28 mouse cellular contexts compared by ENCODE assay signal in the genomic region with DNA sequence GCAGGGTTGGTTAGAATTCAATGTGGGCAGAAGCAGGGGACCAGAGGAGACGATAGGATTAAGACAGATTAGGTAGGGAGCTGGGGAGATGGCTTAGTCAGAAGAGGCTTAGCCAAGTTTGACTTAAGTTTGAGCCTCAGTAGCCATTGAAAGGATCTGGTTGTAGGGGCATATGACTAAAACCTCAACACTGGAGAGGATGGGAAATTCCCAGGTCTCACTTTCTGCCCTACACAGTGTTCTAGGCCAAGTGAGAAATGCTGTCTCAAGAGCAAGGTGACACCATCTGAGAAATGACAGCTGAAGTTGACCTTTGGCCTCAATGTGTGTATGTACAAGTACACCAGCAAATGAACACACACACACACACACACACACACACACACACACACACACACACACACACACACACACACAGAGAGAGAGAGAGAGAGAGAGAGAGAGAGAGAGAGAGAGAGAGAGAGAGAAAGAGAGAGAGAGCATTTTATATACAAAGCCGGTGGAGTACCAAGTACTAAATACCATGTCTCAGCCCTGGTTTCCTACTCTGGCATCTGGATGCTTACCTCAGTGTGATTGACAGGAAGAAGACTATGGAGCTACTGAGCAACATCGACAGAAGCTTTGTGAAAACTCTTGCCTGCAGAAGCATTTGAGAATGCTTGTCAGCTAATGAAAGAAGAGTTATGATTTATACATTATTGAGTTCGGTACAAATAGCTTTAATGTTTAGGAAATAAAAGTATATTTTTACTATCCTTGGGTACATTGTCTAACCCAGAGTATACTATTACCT.
DNase-seq lines count a peak whose midpoint lies in the region; ATAC-seq and TF ChIP-seq lines count a peak whose summit lies in the region.
"Had no signal": no experiment of that assay in that cellular context is flagged by ENCODE, and none has a peak within 500 bp of the region (broad histone marks: within the 10 kb centered on the region; RNA-seq: fewer than 3 reads in every experiment).

No protein-coding gene starts in this region.

- peak; percentile 34 for ATAC-seq in inflammation-experienced regulatory T-cells, adult 6 months
- ATAC-seq in hindbrain, embryonic 12.5 days (ENCODE audit: low FRiP score) = no peak
- ATAC-seq in midbrain, embryonic 16.5 days = no peak
- ATAC-seq: forebrain, embryonic 13.5 days; forebrain, postnatal 0 days; hindbrain, embryonic 16.5 days; intestine, postnatal 0 days had no signal

- TF ChIP-seq CTCF in spleen, adult 2 months (IDR thresholded peaks at IDR 0.05; ENCODE audit: extremely low read depth, insufficient read depth, insufficient read length, insufficient replicate concordance) = no peak

- H3K27ac ChIP-seq in spleen, adult 2 months (ENCODE audit: insufficient read depth, low read length) = peak overlapping the region; percentile 33; the same call in 1 of the 2 replicates
- no peak overlapping the region for H3K27ac ChIP-seq in hindbrain, embryonic 12.5 days
- no peak overlapping the region for H3K27ac ChIP-seq in midbrain, embryonic 16.5 days (ENCODE audit: low read length)
- H3K27ac ChIP-seq: embryonic facial prominence, embryonic 10.5 days; embryonic facial prominence, embryonic 13.5 days; forebrain, embryonic 10.5 days; forebrain, embryonic 13.5 days; hindbrain, embryonic 13.5 days had no signal

- H3K4me2 ChIP-seq in hindbrain, embryonic 12.5 days (replicated peaks) = no peak overlapping the region
- H3K4me2 ChIP-seq in midbrain, embryonic 16.5 days (ENCODE audit: low read length) = no peak overlapping the region
- H3K4me2 ChIP-seq: embryonic facial prominence, embryonic 13.5 days; forebrain, embryonic 13.5 days; heart, embryonic 11.5 days; hindbrain, embryonic 13.5 days had no signal

- H3K4me1 ChIP-seq in spleen, adult 2 months (ENCODE audit: control insufficient read depth, insufficient read depth, insufficient read length) = peaks cover 3% of the 10 kb centered on the region; the same call in 1 of the 2 replicates
- no peaks in the 10 kb centered on the region for H3K4me1 ChIP-seq in hindbrain, embryonic 12.5 days
- H3K4me1 ChIP-seq in midbrain, embryonic 16.5 days (ENCODE audit: control insufficient read depth, insufficient read depth, low read length) = peaks cover 2% of the 10 kb centered on the region; the same call in 1 of the 2 replicates
- H3K4me1 ChIP-seq: embryonic facial prominence, embryonic 10.5 days; embryonic facial prominence, embryonic 13.5 days; forebrain, embryonic 10.5 days; forebrain, embryonic 13.5 days; hindbrain, embryonic 13.5 days had no signal

- H3K36me3 ChIP-seq in spleen, adult 2 months (ENCODE audit: control insufficient read depth, insufficient read depth, low read length) = no peaks in the 10 kb centered on the region
- no peaks in the 10 kb centered on the region for H3K36me3 ChIP-seq in hindbrain, embryonic 12.5 days
- no peaks in the 10 kb centered on the region for H3K36me3 ChIP-seq in midbrain, embryonic 16.5 days (ENCODE audit: control insufficient read depth, insufficient read depth, low read length)
- H3K36me3 ChIP-seq: embryonic facial prominence, embryonic 10.5 days; embryonic facial prominence, embryonic 13.5 days; forebrain, embryonic 10.5 days; G1E; hindbrain, embryonic 13.5 days had no signal

- no peak overlapping the region for H3K9ac ChIP-seq in hindbrain, embryonic 12.5 days
- H3K9ac ChIP-seq in midbrain, embryonic 16.5 days (ENCODE audit: low read depth, low read length) = no peak overlapping the region
- H3K9ac ChIP-seq: embryonic facial prominence, embryonic 13.5 days; forebrain, embryonic 13.5 days; forebrain, postnatal 0 days; hindbrain, embryonic 13.5 days had no signal

- no peak for DNase-seq in spleen, adult 2 months (ENCODE audit: low read depth in 1 of 2, low spot score in 2 of 2)
- no peak for DNase-seq in spleen, adult 12 weeks (ENCODE audit: low spot score)
- DNase-seq in T-cell, adult 2 months (ENCODE audit: low spot score) = peak; percentile 31
- DNase-seq in natural killer cell, adult 2 months (ENCODE audit: low spot score in 2 of 2) = peak; percentile 53 to 79
- no peak for DNase-seq in adrenal gland, adult (ENCODE audit: inconsistent age in 2 of 2, low spot score in 1 of 2)
- DNase-seq: adrenal gland, adult 2 months; adrenal gland, postnatal 14 days; cerebellum, adult 11-12 months; cerebellum, adult 8-10 months; cerebellum, postnatal 10 days; cerebellum, postnatal 36 days; embryo, embryonic 11 days; forebrain, postnatal 0 days; gastrocnemius, postnatal 10 days; gastrocnemius, postnatal 36 days had no signal

- no peak for TF ChIP-seq POLR2A in spleen, adult 2 months (IDR thresholded peaks at IDR 0.05; ENCODE audit: low read depth, low read length)

- WGBS in spleen, adult 2 months = 82% methylated on average over 4 of the region's 4 CpGs
- WGBS in hindbrain, embryonic 12.5 days = 81% methylated on average over 4 of the region's 4 CpGs
- 77% methylated on average over 4 of the region's 4 CpGs for WGBS in midbrain, embryonic 16.5 days

- no peaks in the 10 kb centered on the region for H3K27me3 ChIP-seq in spleen, adult 2 months (ENCODE audit: control insufficient read depth, insufficient read depth, low read length)
- H3K27me3 ChIP-seq in hindbrain, embryonic 12.5 days = no peaks in the 10 kb centered on the region
- no peaks in the 10 kb centered on the region for H3K27me3 ChIP-seq in midbrain, embryonic 16.5 days (ENCODE audit: control insufficient read depth, insufficient read depth, low read depth, low read length)
- H3K27me3 ChIP-seq: embryonic facial prominence, embryonic 13.5 days; forebrain, embryonic 13.5 days; hindbrain, embryonic 13.5 days had no signal

- H3K9me3 ChIP-seq in hindbrain, embryonic 12.5 days (replicated peaks) = no peaks in the 10 kb centered on the region
- no peaks in the 10 kb centered on the region for H3K9me3 ChIP-seq in midbrain, embryonic 16.5 days (replicated peaks; ENCODE audit: control insufficient read depth, low read length, poor library complexity, severe bottlenecking)
- H3K9me3 ChIP-seq: embryonic facial prominence, embryonic 10.5 days; embryonic facial prominence, embryonic 13.5 days; forebrain, embryonic 10.5 days; forebrain, embryonic 13.5 days; G1E; hindbrain, embryonic 13.5 days had no signal

- H3K4me3 ChIP-seq in spleen, adult 2 months (ENCODE audit: extremely low read depth, insufficient read depth, insufficient read length) = no peak overlapping the region
- H3K4me3 ChIP-seq in hindbrain, embryonic 12.5 days = no peak overlapping the region
- H3K4me3 ChIP-seq in midbrain, embryonic 16.5 days (ENCODE audit: low read depth, low read length) = no peak overlapping the region
- H3K4me3 ChIP-seq: embryonic facial prominence, embryonic 10.5 days; embryonic facial prominence, embryonic 13.5 days; erythroblast, embryonic 14.5 days; forebrain, embryonic 10.5 days; forebrain, embryonic 13.5 days; hindbrain, embryonic 13.5 days had no signal

Comparison
In these comparisons a context has a peak if more than half of its experiments do, and no peak if none do; other contexts are left out.
1. DNase-seq: peak in T-cell, adult 2 months (single experiment) and natural killer cell, adult 2 months (2 of 2); none in spleen, adult 2 months (0 of 2), spleen, adult 12 weeks (single experiment) and adrenal gland, adult (0 of 2).